Mouse (Mus musculus) monocyte, adult 5-6 weeks (primary cell): ENCODE results near the gene Gse1. TPM values are rescaled to one million over a fixed set of nuclear protein-coding genes. Genes with fewer than 3 reads are reported as not detected.

ENCODE experiments used
- ATAC-seq: fragments of 153-309, 156-312 bp; replicated peaks from 2 replicates; pipeline ENCODE4 v1.8.0; 2017; ENCODE audit warnings: mild to moderate bottlenecking; ENCODE audit not compliant: low TSS enrichment, insufficient number of reproducible peaks, severe bottlenecking, poor library complexity, low FRiP score
- total RNA-seq: library from RNA; stranded (forward); fragments of 200-1000, 200-491, 200-594 nt; gene quantifications from 3 replicates; pipeline ENCODE4 v1.2.3, GENCODE M21; 2017

The Gse1 gene
- total RNA-seq, 1 experiment from 2014 or later = 9.9 TPM

DNA sequence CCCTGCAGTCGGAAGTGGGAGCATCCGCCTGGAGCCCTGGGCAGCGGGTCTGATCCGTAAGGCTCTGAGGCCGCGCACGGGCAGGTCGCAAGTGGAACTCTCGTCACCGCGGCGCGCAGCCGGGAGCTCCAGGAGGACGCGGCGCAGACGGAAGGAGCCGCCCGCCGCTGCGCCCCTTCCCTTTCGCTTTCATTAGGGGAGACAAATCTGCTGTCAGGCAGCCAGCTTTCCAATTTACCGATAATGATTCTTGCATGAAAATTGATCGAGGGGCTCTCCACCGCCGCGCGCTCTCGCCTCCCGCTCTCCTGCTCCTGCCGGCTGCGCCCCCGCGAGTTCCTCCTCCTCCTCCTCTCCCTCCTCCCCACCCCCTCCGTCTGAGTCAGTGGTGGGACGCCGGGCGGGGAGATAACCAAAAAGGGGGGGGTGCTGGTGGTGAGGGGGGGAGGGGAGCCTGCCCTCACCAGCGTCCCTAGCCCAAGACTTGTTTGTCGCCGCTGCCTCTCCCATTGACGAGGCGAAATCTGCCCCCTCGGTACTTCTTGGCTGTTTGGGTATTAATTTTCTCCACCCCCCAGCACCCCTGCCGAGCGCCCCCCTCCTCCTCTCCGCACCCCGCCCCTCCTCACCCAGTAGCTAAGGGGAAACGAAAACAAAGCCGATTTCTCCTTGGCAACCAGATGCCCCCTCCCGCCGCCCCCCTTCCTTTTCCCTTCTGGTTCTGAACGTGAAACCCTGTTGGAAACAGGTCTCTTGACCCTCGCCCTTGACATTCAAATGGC is 259.7 kb downstream of the Gse1 start:
- 0 out of 2 replicates have a peak, but pooled peaks have one; percentile 11 for ATAC-seq

DNA sequence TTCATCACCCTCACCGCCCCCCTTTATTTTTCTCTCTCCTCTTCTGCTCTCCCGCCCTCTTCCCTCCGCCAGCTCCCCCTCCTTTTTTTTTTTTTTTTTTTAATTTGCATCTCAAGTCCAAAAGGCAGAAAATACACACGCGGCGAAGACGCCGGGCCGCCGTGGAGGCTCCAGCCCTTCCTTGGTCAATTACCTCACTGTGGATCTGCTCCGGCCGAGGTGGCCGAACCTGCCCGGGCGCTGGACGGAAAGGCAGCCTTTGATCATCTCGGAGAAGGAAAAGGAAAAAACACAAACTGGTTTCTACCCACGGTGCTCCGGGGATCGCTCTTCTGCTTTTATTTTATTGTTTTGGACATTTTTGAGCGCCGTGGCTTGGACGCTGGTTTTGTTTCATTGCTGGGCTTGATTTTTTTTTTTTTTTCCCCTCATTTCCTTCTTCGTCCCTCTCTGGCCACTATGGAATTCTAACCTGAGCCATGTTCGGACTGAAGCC is 260.4 kb downstream of the Gse1 start:
- ATAC-seq = no peak

- ATAC-seq = peak; percentile 48
Observed at GRCm38 (mm10) chr8:120489142-120489754, 261.0 kb downstream of the Gse1 start.

DNA sequence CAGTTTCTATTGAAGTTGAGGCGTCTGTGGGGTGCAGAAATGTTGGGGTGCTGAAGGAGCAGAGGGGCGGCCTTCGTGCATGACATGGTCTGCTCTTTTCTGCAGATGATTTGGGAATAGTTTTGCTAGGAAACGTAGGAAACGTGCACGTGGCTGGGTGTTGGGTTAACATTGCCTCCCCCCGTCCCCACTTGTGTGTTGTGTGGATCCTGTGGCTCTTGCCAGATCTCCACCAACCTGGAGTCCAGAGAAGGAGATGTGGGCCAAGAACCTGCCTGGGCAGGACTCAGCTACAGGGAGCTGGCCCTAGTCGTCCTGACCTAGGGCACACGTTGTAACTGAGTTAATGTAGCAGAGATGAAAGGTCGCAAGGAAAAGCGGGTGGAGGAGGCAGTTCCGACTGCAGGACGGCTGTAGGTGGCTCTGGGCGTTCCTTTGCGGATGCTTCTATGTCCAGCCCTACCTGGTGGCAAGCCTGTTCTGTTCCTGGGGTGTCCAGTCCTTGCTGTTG is 261.6 kb downstream of the Gse1 start:
- ATAC-seq = no peak

- ATAC-seq = no peak
Observed at GRCm38 (mm10) chr8:120490354-120491141, 262.3 kb downstream of the Gse1 start.

- ATAC-seq = no peak
Observed at GRCm38 (mm10) chr8:120491166-120491793, 263.0 kb downstream of the Gse1 start.

GRCm38 (mm10) chr8:120492193-120492880 is 264.1 kb downstream of the Gse1 start:
- ATAC-seq = no peak

DNA sequence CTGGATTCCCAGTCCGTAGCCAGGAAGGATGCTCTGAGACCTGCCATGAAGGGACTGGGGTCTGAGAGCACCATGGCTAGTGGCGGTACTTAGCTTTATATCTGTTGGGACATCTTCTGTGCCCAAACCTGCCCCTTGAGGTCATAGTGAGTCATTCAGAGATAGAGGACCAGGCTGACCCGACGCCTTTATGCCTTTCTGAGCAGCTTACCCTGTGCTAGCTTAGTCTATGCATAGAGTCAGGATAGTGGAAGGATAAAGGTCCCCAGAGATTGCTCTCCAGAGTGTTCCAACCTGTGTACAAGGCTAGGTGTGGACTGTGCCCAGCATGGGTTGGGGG is 264.6 kb downstream of the Gse1 start:
- ATAC-seq = no peak

GRCm38 (mm10) chr8:120493508-120494464 is 265.5 kb downstream of the Gse1 start:
- ATAC-seq = no peak

- ATAC-seq = no peak
Observed at GRCm38 (mm10) chr8:120494903-120495302, 266.6 kb downstream of the Gse1 start.

- ATAC-seq = no peak
Observed at GRCm38 (mm10) chr8:120495461-120495860, 267.2 kb downstream of the Gse1 start.

- ATAC-seq = no peak
Observed at GRCm38 (mm10) chr8:120496478-120496877, 268.2 kb downstream of the Gse1 start.

GRCm38 (mm10) chr8:120497503-120497946 is 269.3 kb downstream of the Gse1 start:
- ATAC-seq = no peak

DNA sequence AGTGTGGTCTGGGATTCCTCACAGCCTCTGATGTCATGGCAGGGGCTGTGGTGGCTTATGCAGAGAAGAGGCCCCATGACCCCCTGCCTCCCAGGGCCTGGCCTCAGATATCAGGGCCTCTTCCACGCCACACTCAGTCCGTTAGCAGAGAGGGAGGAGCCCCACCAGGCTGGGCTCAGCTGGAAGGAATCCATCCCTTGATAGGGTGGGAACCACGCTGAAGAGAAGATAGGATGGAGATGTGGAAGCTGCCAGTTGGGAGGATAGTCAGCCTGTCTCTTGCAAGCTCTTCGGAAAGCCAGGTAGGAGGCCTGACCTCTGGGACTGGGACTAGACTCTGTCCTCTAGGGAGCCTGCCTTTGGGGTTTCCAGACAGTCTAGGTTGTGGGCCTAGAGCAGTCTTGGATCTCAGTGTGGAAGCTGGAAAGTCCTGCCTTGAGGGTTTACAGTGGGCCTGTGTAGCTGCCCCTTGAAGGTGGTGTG is 270.1 kb downstream of the Gse1 start:
- ATAC-seq = no peak

DNA sequence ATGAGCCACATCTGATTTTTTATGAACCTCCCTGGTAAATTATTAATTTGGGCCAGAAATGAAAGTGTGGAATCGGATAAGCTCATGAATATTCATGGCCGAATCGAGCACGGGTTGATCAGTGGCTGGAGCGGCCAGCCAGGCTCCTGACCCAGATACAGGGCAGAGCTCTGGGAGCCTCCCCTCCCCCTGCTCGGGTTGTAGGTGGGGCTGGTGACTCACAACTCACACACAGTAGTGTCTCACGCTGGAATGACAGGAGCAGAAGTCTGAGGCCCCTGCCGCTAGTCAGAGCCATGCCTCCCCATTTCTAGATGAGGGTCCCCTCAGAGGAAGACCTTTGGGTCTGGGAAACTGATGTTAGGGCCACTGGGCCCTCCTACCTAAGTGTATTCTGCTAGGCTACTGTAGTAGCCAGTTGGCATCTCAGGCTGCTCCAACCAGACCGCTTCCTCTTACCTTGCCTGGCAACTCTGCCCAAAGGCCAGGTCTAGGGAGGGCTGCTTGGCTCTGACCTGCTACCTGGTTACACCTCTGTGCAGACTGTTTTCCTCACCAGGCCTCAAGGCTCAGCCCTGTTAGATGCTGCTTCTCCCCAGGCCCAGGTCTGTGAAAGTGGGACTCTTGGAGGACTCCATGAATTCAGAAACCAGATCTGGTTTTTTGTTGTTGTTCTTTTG is 270.8 kb downstream of the Gse1 start:
- ATAC-seq = no peak

GRCm38 (mm10) chr8:120500701-120501261 is 272.5 kb downstream of the Gse1 start:
- ATAC-seq = no peak
